Mouse (Mus musculus): Measurements from ENCODE around the gene Stx1b. TPM values are rescaled to one million over a fixed set of nuclear protein-coding genes. Genes with fewer than 3 reads are reported as not detected.
A peak's percentile ranks its signal among the peaks of the same experiment; 100 is the strongest.

Stx1b gene
- polyA plus RNA-seq, 1 experiment from 2014 or later = 10.0 TPM

- Histone ChIP-seq H3K27me3 (no peaks in the 10 kb centered on the region), H3K4me3 (no peak overlapping the region), H3K4me2 (replicated peaks) (no peak overlapping the region), H3K36me3 (peaks cover 26% of the 10 kb centered on the region), H3K4me1 (peaks cover 8% of the 10 kb centered on the region; the same call in 1 of the 2 replicates), H3K27ac (no peak overlapping the region), H3K9me3 (no peaks in the 10 kb centered on the region), H3K9ac (no peak overlapping the region)
- no peak for ATAC-seq (ENCODE audit: insufficient number of reproducible peaks, insufficient read depth, low FRiP score, low TSS enrichment)
- WGBS = 92% methylated on average over 15 of the region's 15 CpGs
Observed at GRCm38 (mm10) chr7:127815116-127815665, 9.2 kb downstream of the Stx1b start.

DNA sequence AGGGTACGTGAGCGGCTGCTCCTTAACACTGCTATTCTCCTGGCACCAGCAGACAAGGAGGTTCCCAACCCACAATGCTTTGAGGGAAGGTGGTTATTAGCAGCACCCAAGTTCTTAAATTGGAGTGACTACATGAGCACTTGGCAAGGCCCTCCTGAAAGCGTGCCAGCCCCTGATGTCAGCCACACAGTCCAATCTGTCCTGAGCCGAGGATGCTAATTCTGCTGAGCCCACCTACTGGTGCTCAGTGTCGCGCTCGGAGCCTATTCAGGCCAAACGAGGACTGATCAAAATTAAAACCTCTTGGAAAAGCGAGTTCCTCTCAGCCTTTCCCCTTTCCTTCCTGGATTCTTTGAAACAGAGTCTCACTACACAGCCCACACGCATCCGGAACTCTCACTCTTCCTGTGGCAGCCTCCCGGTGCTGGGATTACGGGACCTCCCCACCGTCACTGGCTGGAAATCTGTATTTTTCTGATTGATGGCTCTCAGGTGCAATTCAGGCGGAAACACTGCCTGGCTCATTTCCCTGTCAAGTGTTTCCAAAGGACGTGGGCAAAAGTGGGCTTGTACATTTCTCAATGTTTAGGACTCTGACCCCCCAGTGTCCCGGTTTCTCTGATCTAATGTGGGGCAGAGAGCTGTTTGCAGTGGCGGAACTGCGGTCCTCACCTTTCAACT is 10.0 kb downstream of the Stx1b start:
- no peak overlapping the region for H3K4me3 ChIP-seq
- no peak overlapping the region for H3K27ac ChIP-seq
- no peaks in the 10 kb centered on the region for H3K27me3 ChIP-seq
- H3K36me3 ChIP-seq = peaks cover 34% of the 10 kb centered on the region
- H3K4me2 ChIP-seq (replicated peaks) = no peak overlapping the region
- H3K9me3 ChIP-seq = no peaks in the 10 kb centered on the region
- ATAC-seq (ENCODE audit: insufficient number of reproducible peaks, insufficient read depth, low FRiP score, low TSS enrichment) = no peak
- peaks cover 8% of the 10 kb centered on the region; the same call in 1 of the 2 replicates for H3K4me1 ChIP-seq
- WGBS = 87% methylated on average over 19 of the region's 19 CpGs
- H3K9ac ChIP-seq = no peak overlapping the region

DNA sequence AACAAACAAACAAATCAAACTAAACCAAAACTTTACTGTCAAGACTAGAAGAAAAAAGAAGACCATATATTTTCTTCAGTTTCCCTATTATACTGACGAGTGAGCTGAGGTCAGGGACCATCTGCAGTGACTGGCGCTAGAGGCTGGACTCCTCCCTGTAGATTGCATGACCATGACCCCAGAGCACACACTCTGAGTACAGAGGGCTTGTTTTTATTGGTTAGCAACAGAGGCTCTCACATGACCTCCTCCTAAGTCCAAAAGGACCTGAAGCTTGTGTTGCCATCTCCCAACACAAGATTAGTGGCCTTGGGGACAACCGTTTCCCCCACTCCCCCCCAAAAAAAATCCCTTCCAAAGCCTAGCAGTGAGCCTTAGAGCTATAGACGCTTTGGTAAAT is 10.5 kb downstream of the Stx1b start:
- Histone ChIP-seq H3K4me2 (replicated peaks) (no peak overlapping the region), H3K27ac (no peak overlapping the region), H3K4me1 (peaks cover 8% of the 10 kb centered on the region; the same call in 1 of the 2 replicates), H3K9me3 (no peaks in the 10 kb centered on the region), H3K4me3 (no peak overlapping the region), H3K27me3 (no peaks in the 10 kb centered on the region), H3K36me3 (peaks cover 39% of the 10 kb centered on the region), H3K9ac (no peak overlapping the region)
- WGBS = 83% methylated on average over 4 of the region's 4 CpGs
- no peak for ATAC-seq (ENCODE audit: insufficient number of reproducible peaks, insufficient read depth, low FRiP score, low TSS enrichment)

DNA sequence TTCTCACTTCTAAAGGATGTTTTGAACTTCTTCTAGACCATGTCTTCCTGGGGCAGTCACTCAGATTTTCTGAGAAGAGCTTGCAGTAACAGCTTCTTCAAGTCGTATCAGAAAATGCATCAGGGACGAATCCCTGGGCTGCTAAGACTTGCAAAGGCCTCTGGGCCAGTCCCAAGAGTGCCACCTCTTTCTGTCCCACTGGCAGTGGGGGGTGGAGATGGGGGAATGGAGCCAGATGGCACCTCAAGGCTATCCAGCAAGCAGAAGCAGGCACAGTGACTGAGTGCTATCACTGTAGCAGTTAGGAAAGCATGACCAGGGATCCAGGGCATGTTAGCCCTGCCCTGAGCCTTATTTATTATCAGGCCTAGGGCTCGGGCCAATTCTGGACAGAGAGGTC is 12.1 kb downstream of the Stx1b start:
- H3K27ac ChIP-seq = no peak overlapping the region
- H3K4me3 ChIP-seq = no peak overlapping the region
- 84% methylated on average over 3 of the region's 3 CpGs for WGBS
- peaks cover 8% of the 10 kb centered on the region; the same call in 1 of the 2 replicates for H3K4me1 ChIP-seq
- no peak for ATAC-seq (ENCODE audit: insufficient number of reproducible peaks, insufficient read depth, low FRiP score, low TSS enrichment)
- no peaks in the 10 kb centered on the region for H3K27me3 ChIP-seq
- H3K4me2 ChIP-seq (replicated peaks) = no peak overlapping the region
- no peak overlapping the region for H3K9ac ChIP-seq
- H3K36me3 ChIP-seq = peaks cover 50% of the 10 kb centered on the region
- no peaks in the 10 kb centered on the region for H3K9me3 ChIP-seq

DNA sequence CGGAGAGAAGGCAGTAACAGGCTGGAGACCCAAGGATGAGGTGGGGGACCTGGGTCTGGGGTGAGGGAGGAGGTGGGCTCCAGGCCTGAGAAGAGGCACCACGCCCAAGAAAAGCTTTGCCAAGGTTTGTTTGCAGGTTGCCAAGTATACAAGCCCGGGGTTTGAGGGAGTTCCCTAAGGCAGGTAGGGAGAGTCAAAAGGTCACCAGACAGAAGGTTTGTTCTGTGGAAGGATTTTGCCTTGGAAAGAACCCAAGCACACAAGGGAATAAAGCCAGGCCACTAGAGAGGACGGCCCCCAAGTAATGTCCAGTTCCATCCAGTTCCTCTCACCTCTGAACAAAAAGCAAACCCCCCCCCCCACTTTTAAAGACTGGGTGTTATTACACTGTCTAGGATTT is 13.1 kb downstream of the Stx1b start:
- Histone ChIP-seq H3K27me3 (no peaks in the 10 kb centered on the region), H3K4me3 (no peak overlapping the region), H3K36me3 (peaks cover 56% of the 10 kb centered on the region), H3K9ac (no peak overlapping the region), H3K4me2 (replicated peaks) (no peak overlapping the region), H3K4me1 (peaks cover 6% of the 10 kb centered on the region; the same call in 1 of the 2 replicates), H3K27ac (no peak overlapping the region), H3K9me3 (no peaks in the 10 kb centered on the region)
- ATAC-seq (ENCODE audit: insufficient number of reproducible peaks, insufficient read depth, low FRiP score, low TSS enrichment) = no peak
- WGBS = 82% methylated on average over 4 of the region's 4 CpGs

DNA sequence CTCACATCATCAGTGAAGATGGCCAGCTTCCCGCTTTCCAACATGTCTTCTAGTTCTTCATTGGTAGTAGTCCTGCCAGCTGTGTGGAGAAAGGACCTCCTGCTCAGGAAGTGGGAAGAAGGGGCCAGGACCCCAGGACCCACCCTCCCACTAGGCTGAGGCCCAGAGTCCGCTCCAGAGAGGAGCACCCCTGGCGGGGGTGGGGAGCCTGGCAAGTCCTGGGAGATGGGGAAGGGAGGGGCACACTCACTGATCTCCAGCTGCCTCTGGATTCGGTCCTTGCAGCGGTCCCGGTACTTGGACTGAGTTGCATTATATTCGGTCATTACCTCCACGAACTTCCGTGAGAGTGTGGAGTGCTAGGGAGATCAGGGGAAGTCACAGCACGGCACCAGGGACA is 13.7 kb downstream of the Stx1b start:
- no peak for ATAC-seq (ENCODE audit: insufficient number of reproducible peaks, insufficient read depth, low FRiP score, low TSS enrichment)
- H3K27me3 ChIP-seq = no peaks in the 10 kb centered on the region
- no peaks in the 10 kb centered on the region for H3K4me1 ChIP-seq
- H3K4me2 ChIP-seq (replicated peaks) = no peak overlapping the region
- WGBS = 72% methylated on average over 10 of the region's 10 CpGs
- H3K36me3 ChIP-seq = peaks cover 57% of the 10 kb centered on the region
- no peak overlapping the region for H3K27ac ChIP-seq
- H3K9ac ChIP-seq = no peak overlapping the region
- H3K4me3 ChIP-seq = no peak overlapping the region
- H3K9me3 ChIP-seq = no peaks in the 10 kb centered on the region

DNA sequence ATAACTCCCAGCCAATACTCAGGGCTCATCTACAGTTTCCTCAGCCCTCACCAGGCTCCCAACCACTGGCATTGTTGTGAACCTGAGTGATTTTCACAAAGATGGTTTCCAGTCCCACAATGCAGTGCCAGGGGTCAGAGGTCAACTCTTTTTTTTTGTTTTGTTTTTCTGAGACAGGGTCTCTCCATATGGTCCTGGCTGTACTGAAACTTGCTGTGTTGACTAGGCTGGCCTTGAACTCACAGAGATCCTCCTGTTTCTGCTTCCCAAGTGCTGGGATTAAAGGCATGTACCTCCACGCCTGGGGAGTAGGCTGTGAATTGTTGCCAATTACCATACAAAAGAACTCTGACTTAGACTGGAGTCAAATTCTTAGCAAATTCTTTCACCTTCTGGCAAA is 14.5 kb downstream of the Stx1b start:
- H3K4me3 ChIP-seq = no peak overlapping the region
- H3K9me3 ChIP-seq = no peaks in the 10 kb centered on the region
- 88% methylated on average over 1 of the region's 1 CpGs for WGBS
- H3K27me3 ChIP-seq = no peaks in the 10 kb centered on the region
- no peak overlapping the region for H3K4me2 ChIP-seq (replicated peaks)
- no peak overlapping the region for H3K27ac ChIP-seq
- H3K36me3 ChIP-seq = peaks cover 57% of the 10 kb centered on the region
- H3K9ac ChIP-seq = no peak overlapping the region
- no peaks in the 10 kb centered on the region for H3K4me1 ChIP-seq
- ATAC-seq (ENCODE audit: insufficient number of reproducible peaks, insufficient read depth, low FRiP score, low TSS enrichment) = no peak

DNA sequence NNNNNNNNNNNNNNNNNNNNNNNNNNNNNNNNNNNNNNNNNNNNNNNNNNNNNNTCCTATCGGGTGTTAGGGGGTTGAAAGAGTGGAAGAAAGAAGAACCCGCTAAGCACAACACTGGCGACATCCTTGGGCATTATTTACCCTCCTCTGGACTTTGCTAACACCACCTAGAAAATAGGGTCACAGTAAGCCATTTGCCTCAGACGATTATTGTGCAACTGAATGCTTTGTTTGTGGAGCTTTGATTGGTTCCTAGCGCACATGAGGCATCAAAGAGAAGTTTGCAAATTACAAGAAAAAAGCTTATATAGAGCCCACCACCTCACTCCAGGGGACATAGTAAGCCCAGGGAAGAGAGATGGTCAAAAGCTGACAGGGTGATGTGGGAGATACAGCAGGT is 15.5 kb downstream of the Stx1b start:
- Histone ChIP-seq H3K4me3 (no peak overlapping the region), H3K4me1 (no peaks in the 10 kb centered on the region), H3K9me3 (no peaks in the 10 kb centered on the region), H3K27me3 (no peaks in the 10 kb centered on the region), H3K4me2 (replicated peaks) (no peak overlapping the region), H3K36me3 (peaks cover 48% of the 10 kb centered on the region), H3K27ac (no peak overlapping the region), H3K9ac (no peak overlapping the region)
- 82% methylated on average over 5 of the region's 5 CpGs for WGBS
- no peak for ATAC-seq (ENCODE audit: insufficient number of reproducible peaks, insufficient read depth, low FRiP score, low TSS enrichment)

- Histone ChIP-seq H3K4me1 (peaks cover 5% of the 10 kb centered on the region; the same call in 1 of the 2 replicates), H3K9ac (no peak overlapping the region), H3K27me3 (no peaks in the 10 kb centered on the region), H3K4me3 (no peak overlapping the region), H3K36me3 (peaks cover 58% of the 10 kb centered on the region), H3K27ac (no peak overlapping the region), H3K4me2 (replicated peaks) (no peak overlapping the region), H3K9me3 (no peaks in the 10 kb centered on the region)
- no peak for ATAC-seq (ENCODE audit: insufficient number of reproducible peaks, insufficient read depth, low FRiP score, low TSS enrichment)
- WGBS = 91% methylated on average over 17 of the region's 17 CpGs
Observed at GRCm38 (mm10) chr7:127802313-127802712, 22.0 kb downstream of the Stx1b start.

- H3K4me2 ChIP-seq (replicated peaks) = peak overlapping the region; percentile 35; the same call in 1 of the 2 replicates
- WGBS = 96% methylated on average over 8 of the region's 8 CpGs
- ATAC-seq (ENCODE audit: insufficient number of reproducible peaks, insufficient read depth, low FRiP score, low TSS enrichment) = no peak
- H3K4me3 ChIP-seq = no peak overlapping the region
- peaks cover 63% of the 10 kb centered on the region for H3K36me3 ChIP-seq
- no peak overlapping the region for H3K9ac ChIP-seq
- peaks cover 5% of the 10 kb centered on the region; the same call in 1 of the 2 replicates for H3K4me1 ChIP-seq
- no peaks in the 10 kb centered on the region for H3K27me3 ChIP-seq
- H3K27ac ChIP-seq = no peak overlapping the region
- no peaks in the 10 kb centered on the region for H3K9me3 ChIP-seq
Observed at GRCm38 (mm10) chr7:127801010-127801621, 23.2 kb downstream of the Stx1b start.

GRCm38 (mm10) chr7:127800435-127801009 is 23.8 kb downstream of the Stx1b start, which contains the start of gene Hsd3b7:
Gene Hsd3b7, plus strand, starts transcription at chr7:127800604.
- no peaks in the 10 kb centered on the region for H3K9me3 ChIP-seq
- peaks cover 67% of the 10 kb centered on the region for H3K36me3 ChIP-seq
- WGBS = 24% methylated on average over 6 of the region's 6 CpGs
- peak within 1 kb of the TSS; percentile 35 for H3K4me2 ChIP-seq (replicated peaks)
- H3K27ac ChIP-seq = peak within 1 kb of the TSS; percentile 50; the same call in 1 of the 2 replicates
- H3K4me1 ChIP-seq = peaks cover 5% of the 10 kb centered on the region; the same call in 1 of the 2 replicates
- no peaks in the 10 kb centered on the region for H3K27me3 ChIP-seq
- 0 out of 2 replicates have a peak within 1 kb of the TSS, but pooled peaks have one; percentile 21 for H3K4me3 ChIP-seq
- no peak within 1 kb of the TSS for H3K9ac ChIP-seq
- peak; percentile 75; the same call in 1 of the 2 replicates for ATAC-seq (ENCODE audit: insufficient number of reproducible peaks, insufficient read depth, low FRiP score, low TSS enrichment)

All from embryonic facial prominence, embryonic 12.5 days (tissue).